Mouse (Mus musculus): Measurements from ENCODE around the gene Flywch2.

GRCm38 (mm10) chr17:23819235-23819634, 33.4 kb upstream of the Flywch2 start:
- TF ChIP-seq CTCF (conservative IDR thresholded peaks at IDR 0.05; ENCODE audit: low read length) (no peak), POU5F1 (IDR thresholded peaks at IDR 0.05; ENCODE audit: borderline replicate concordance, low read length) (no peak), NANOG (IDR thresholded peaks at IDR 0.05; ENCODE audit: borderline replicate concordance, low read length) (no peak)

All from E14TG2a.4 (cell line).